In the genomic region with DNA sequence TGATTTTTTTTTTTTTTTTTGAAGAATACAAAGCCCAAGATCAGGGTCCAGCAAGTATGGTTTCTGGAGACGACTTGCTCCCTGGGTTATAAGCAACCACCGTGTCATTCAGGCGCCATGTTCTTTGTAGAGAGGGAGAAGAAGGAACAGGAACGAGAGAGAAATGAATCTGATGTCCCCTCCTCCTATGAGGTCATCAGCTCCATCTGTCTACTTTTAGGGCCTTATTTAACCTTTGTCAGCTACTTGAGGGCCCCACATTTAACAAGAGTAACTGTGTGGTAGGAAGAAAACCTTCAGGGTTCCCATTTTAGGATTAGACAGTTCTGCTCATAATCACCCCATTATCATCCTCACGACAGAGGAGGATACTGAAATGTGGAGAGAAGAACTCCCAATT, we compare ENCODE assay signal across 30 mouse cellular contexts.
"Had no signal": no experiment of that assay in that cellular context is flagged by ENCODE, and none has a peak within 500 bp of the region (broad histone marks: within the 10 kb centered on the region; RNA-seq: fewer than 3 reads in every experiment).

No protein-coding gene starts in this region.

- H3K4me1 ChIP-seq: liver, embryonic 12.5 days; liver, embryonic 13.5 days; liver, embryonic 15.5 days had no signal

- H3K27me3 ChIP-seq: limb, embryonic 13.5 days; limb, embryonic 15.5 days had no signal

- H3K4me3 ChIP-seq: limb, embryonic 10.5 days; limb, embryonic 12.5 days; limb, embryonic 13.5 days; limb, embryonic 15.5 days; liver, embryonic 12.5 days; liver, embryonic 13.5 days; liver, embryonic 15.5 days; lung, embryonic 15.5 days; megakaryocyte, embryonic 14.5 days; midbrain, embryonic 10.5 days; midbrain, embryonic 12.5 days; midbrain, embryonic 13.5 days; midbrain, embryonic 15.5 days; myocyte; neural tube, embryonic 12.5 days had no signal

- H3K4me2 ChIP-seq: limb, embryonic 12.5 days; limb, embryonic 13.5 days; limb, embryonic 15.5 days; liver, embryonic 11.5 days; liver, embryonic 12.5 days; liver, embryonic 13.5 days; liver, embryonic 15.5 days; lung, embryonic 14.5 days; lung, embryonic 15.5 days; midbrain, embryonic 11.5 days; midbrain, embryonic 12.5 days; midbrain, embryonic 13.5 days; midbrain, embryonic 15.5 days; neural tube, embryonic 12.5 days had no signal

- DNase-seq: left cerebral cortex, postnatal 4 days; liver; liver, embryonic 13.5 days; liver, postnatal 0 days; lung, adult 18-20 months; lung, adult 2 months; lung, embryonic 14.5 days; lung, postnatal 10 days; lung, postnatal 14 days; lung, postnatal 36 days; lung, postnatal 4 days; midbrain, embryonic 14.5 days had no signal

- H3K9me3 ChIP-seq: limb, embryonic 10.5 days; limb, embryonic 12.5 days; limb, embryonic 13.5 days; limb, embryonic 15.5 days; liver, embryonic 12.5 days; liver, embryonic 13.5 days; liver, embryonic 15.5 days; lung, embryonic 15.5 days; megakaryocyte, embryonic 14.5 days; midbrain, embryonic 10.5 days; midbrain, embryonic 12.5 days; midbrain, embryonic 13.5 days; midbrain, embryonic 15.5 days; neural tube, embryonic 12.5 days had no signal

- H3K27ac ChIP-seq: limb, embryonic 10.5 days; limb, embryonic 12.5 days; limb, embryonic 13.5 days; limb, embryonic 15.5 days; liver, embryonic 12.5 days; liver, embryonic 13.5 days; liver, embryonic 14.5 days; liver, embryonic 15.5 days; lung, embryonic 15.5 days; macrophage; midbrain, embryonic 10.5 days; midbrain, embryonic 12.5 days; midbrain, embryonic 13.5 days; midbrain, embryonic 15.5 days; neural tube, embryonic 12.5 days had no signal

- H3K36me3 ChIP-seq: limb, embryonic 10.5 days; limb, embryonic 12.5 days; limb, embryonic 13.5 days; limb, embryonic 15.5 days; liver, embryonic 12.5 days; liver, embryonic 13.5 days; liver, embryonic 15.5 days; lung, embryonic 15.5 days; midbrain, embryonic 10.5 days; midbrain, embryonic 12.5 days; midbrain, embryonic 13.5 days; midbrain, embryonic 15.5 days; neural tube, embryonic 12.5 days had no signal

- H3K9ac ChIP-seq: limb, embryonic 12.5 days; limb, embryonic 13.5 days; limb, embryonic 15.5 days; liver, embryonic 12.5 days; liver, embryonic 13.5 days; liver, embryonic 14.5 days; liver, embryonic 15.5 days; liver, postnatal 0 days; lung, embryonic 14.5 days; lung, embryonic 15.5 days; midbrain, embryonic 12.5 days; midbrain, embryonic 13.5 days; midbrain, embryonic 15.5 days; neural tube, embryonic 12.5 days had no signal
